Mouse (Mus musculus) liver, embryonic 12.5 days (tissue): Measurements from ENCODE around the gene Shisa6. TPM values are rescaled to one million over a fixed set of nuclear protein-coding genes. Genes with fewer than 3 reads are reported as not detected.

Source experiments
- ATAC-seq: fragments of 200-750 bp; cut with Nextera tagmentation; 2 replicates; pipeline ENCODE4 v1.8.0; 2017; ENCODE audit warnings: moderate number of reproducible peaks, mild to moderate bottlenecking, moderate library complexity
- H3K27ac ChIP-seq: fragments of 300-500 bp; sonication (generic); 2 replicates; pipeline ENCODE4 v1.5.1; 2016; ENCODE audit warnings: mild to moderate bottlenecking
- H3K27me3 ChIP-seq: fragments of 300-500 bp; sonication (generic); replicated peaks from 2 replicates; pipeline ENCODE4 v1.6.1; 2016; ENCODE audit warnings: mild to moderate bottlenecking, moderate library complexity
- H3K36me3 ChIP-seq: fragments of 300-500 bp; sonication (generic); 2 replicates; pipeline ENCODE4 v1.6.1; 2016; ENCODE audit warnings: mild to moderate bottlenecking, moderate library complexity
- H3K4me1 ChIP-seq: fragments of 300-500 bp; sonication (generic); 2 replicates; pipeline ENCODE4 v1.6.1; 2016
- H3K4me2 ChIP-seq: fragments of 300-500 bp; sonication (generic); 2 replicates; pipeline ENCODE4 v1.6.1; 2016; ENCODE audit warnings: mild to moderate bottlenecking, moderate library complexity
- H3K4me3 ChIP-seq: fragments of 300-500 bp; sonication (generic); 2 replicates; pipeline ENCODE4 v1.5.1; 2016; ENCODE audit warnings: mild to moderate bottlenecking, moderate library complexity
- H3K9ac ChIP-seq: fragments of 300-500 bp; sonication (generic); 2 replicates; pipeline ENCODE4 v1.6.1; 2016; ENCODE audit warnings: mild to moderate bottlenecking, moderate library complexity
- H3K9me3 ChIP-seq: fragments of 300-500 bp; sonication (generic); replicated peaks from 2 replicates; pipeline ENCODE4 v1.6.1; 2016; ENCODE audit warnings: mild to moderate bottlenecking, moderate library complexity
- WGBS: fragments of 180-500 bp; shearing (Covaris S2); methylation state at CpG from one replicate; pipeline ENCODE4 v1.1.7; 2016; ENCODE audit not compliant: insufficient replicate concordance; 5-methylcytosine and 5-hydroxymethylcytosine counted together
- polyA plus RNA-seq: library from polyadenylated mRNA; unstranded; fragments of >200 nt; fragmentation: Nextera tagmentation; extraction: Ambion mirVana; gene quantifications from 2 replicates; pipeline ENCODE4 v1.2.1, GENCODE M21; 2016

Gene Shisa6
- polyA plus RNA-seq, 1 experiment from 2014 or later, result 0.08 TPM

DNA sequence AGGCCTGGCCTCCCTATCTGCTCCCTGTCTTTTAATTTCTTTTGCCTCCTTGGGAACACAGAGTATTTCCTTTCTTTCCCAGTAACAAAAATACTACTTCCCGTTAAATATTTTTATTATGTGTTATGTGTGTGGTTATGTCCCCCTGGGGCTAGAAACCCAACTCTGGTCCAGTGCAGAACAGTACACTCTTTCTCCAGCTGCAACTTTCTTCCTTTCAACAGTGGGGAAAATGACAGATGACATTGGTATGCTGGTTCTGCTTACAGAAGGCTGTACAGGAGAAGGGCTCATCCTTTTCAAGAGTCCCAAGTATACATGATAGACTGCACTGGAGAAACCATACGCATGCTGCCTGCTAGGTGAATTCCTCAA lies 251.1 kb downstream of the Shisa6 start:
- no peaks in the 10 kb centered on the region for H3K9me3 ChIP-seq
- no peaks in the 10 kb centered on the region for H3K27me3 ChIP-seq
- no peak overlapping the region for H3K27ac ChIP-seq
- no peaks in the 10 kb centered on the region for H3K36me3 ChIP-seq
- no peak overlapping the region for H3K4me2 ChIP-seq
- no peak overlapping the region for H3K9ac ChIP-seq
- no peak overlapping the region for H3K4me3 ChIP-seq
- no peaks in the 10 kb centered on the region for H3K4me1 ChIP-seq
- no peak for ATAC-seq
- 65% methylated on average over 2 of the region's 2 CpGs for WGBS

- no peak for ATAC-seq
- Histone ChIP-seq H3K4me3 (no peak overlapping the region), H3K27ac (no peak overlapping the region), H3K9me3 (no peaks in the 10 kb centered on the region), H3K4me1 (no peaks in the 10 kb centered on the region), H3K9ac (no peak overlapping the region), H3K36me3 (no peaks in the 10 kb centered on the region), H3K27me3 (no peaks in the 10 kb centered on the region), H3K4me2 (no peak overlapping the region)
- WGBS, result 58% methylated on average over 8 of the region's 8 CpGs
These were observed 251.7 kb downstream of the Shisa6 start for GRCm38 (mm10) chr11:66273904-66274706.

- no peak for ATAC-seq
- Histone ChIP-seq H3K4me1 (no peaks in the 10 kb centered on the region), H3K27ac (no peak overlapping the region), H3K9ac (no peak overlapping the region), H3K27me3 (no peaks in the 10 kb centered on the region), H3K4me2 (no peak overlapping the region), H3K36me3 (no peaks in the 10 kb centered on the region), H3K4me3 (no peak overlapping the region), H3K9me3 (no peaks in the 10 kb centered on the region)
- 59% methylated on average over 3 of the region's 3 CpGs for WGBS
These were observed 258.7 kb downstream of the Shisa6 start for GRCm38 (mm10) chr11:66267029-66267428.

GRCm38 (mm10) chr11:66265336-66265990 lies 260.3 kb downstream of the Shisa6 start:
- Histone ChIP-seq H3K4me2 (no peak overlapping the region), H3K9me3 (no peaks in the 10 kb centered on the region), H3K36me3 (no peaks in the 10 kb centered on the region), H3K27ac (no peak overlapping the region), H3K4me1 (no peaks in the 10 kb centered on the region), H3K9ac (no peak overlapping the region), H3K4me3 (no peak overlapping the region), H3K27me3 (no peaks in the 10 kb centered on the region)
- WGBS, result 33% methylated on average over 1 of the region's 1 CpGs
- ATAC-seq, result no peak

DNA sequence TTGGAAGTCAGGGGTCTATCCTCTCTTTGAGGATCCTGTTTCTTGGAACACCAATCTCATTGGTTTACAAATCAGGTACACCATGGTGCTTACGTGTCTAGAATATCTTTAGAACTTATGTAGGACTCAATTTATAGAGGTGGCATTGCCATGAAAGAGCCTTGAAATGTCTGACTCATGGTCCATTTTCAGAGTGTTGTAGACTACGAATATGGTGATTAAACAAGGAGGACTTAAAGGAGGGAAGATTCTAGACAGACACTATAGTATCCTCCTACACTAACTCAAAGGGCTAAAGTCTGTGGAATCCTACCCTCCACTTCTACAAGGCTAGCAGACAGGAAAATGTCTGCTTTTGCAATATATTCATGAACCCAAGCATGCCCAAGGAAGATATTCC lies 265.6 kb downstream of the Shisa6 start:
- 53% methylated on average over 2 of the region's 2 CpGs for WGBS
- Histone ChIP-seq H3K27ac (no peak overlapping the region), H3K36me3 (no peaks in the 10 kb centered on the region), H3K4me2 (no peak overlapping the region), H3K27me3 (no peaks in the 10 kb centered on the region), H3K4me1 (no peaks in the 10 kb centered on the region), H3K9ac (no peak overlapping the region), H3K9me3 (no peaks in the 10 kb centered on the region; the same call in 1 of the 2 replicates), H3K4me3 (no peak overlapping the region)
- no peak for ATAC-seq

DNA sequence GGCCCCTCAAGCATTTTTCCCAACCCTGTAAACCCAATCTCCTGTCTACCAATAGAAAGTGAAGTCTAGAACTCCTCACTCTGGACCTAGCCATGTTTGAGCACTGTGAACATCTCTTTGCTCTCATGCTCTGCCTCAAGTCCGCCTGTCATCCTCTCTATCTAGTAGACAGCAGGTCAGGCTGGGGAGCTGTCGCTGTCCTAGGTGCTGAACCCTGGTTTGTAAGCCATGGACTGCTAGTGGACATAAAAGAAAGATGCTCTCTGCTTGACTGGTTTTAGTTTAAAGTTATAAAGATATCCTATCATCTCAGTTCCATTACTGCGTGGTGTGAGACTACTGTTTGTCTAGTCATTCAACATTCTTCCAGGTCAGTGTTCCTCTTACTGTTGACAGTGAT lies 266.9 kb downstream of the Shisa6 start:
- no peaks in the 10 kb centered on the region for H3K27me3 ChIP-seq
- H3K4me2 ChIP-seq, result no peak overlapping the region
- no peak overlapping the region for H3K9ac ChIP-seq
- H3K4me1 ChIP-seq, result no peaks in the 10 kb centered on the region
- H3K4me3 ChIP-seq, result no peak overlapping the region
- no peak for ATAC-seq
- H3K27ac ChIP-seq, result no peak overlapping the region
- no peaks in the 10 kb centered on the region for H3K36me3 ChIP-seq
- H3K9me3 ChIP-seq, result no peaks in the 10 kb centered on the region; the same call in 1 of the 2 replicates
- 13% methylated on average over 3 of the region's 3 CpGs for WGBS

GRCm38 (mm10) chr11:66247115-66247514 lies 278.6 kb downstream of the Shisa6 start:
- no peak for ATAC-seq
- no peak overlapping the region for H3K9ac ChIP-seq
- no peaks in the 10 kb centered on the region for H3K9me3 ChIP-seq
- 76% methylated on average over 5 of the region's 5 CpGs for WGBS
- no peak overlapping the region for H3K27ac ChIP-seq
- no peaks in the 10 kb centered on the region for H3K27me3 ChIP-seq
- no peaks in the 10 kb centered on the region for H3K4me1 ChIP-seq
- no peak overlapping the region for H3K4me3 ChIP-seq
- H3K4me2 ChIP-seq, result no peak overlapping the region
- H3K36me3 ChIP-seq, result no peaks in the 10 kb centered on the region

DNA sequence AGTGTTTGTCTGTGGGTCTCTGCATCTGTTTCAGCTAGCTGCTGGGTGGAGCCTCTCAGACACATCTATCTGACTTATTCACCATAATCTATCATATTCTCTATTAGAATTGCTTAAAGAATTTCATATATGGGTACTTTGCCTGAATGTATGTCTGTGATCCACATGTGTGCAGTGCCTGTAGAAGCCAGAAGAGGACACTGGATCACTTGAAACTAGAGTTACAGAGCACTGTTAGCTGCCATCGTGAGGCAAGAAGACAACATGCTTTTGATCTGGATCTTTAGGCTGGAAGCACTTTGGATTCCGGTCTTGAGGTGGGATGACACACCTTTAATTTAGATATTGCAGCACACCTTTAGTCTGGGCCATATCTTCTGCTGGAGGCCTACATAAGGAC lies 289.2 kb downstream of the Shisa6 start:
- Histone ChIP-seq H3K36me3 (no peaks in the 10 kb centered on the region), H3K27ac (no peak overlapping the region), H3K9me3 (no peaks in the 10 kb centered on the region), H3K27me3 (no peaks in the 10 kb centered on the region), H3K4me1 (no peaks in the 10 kb centered on the region), H3K4me3 (no peak overlapping the region), H3K9ac (no peak overlapping the region), H3K4me2 (no peak overlapping the region)
- 49% methylated on average over 2 of the region's 2 CpGs for WGBS
- ATAC-seq, result no peak

GRCm38 (mm10) chr11:66232891-66233290 lies 292.9 kb downstream of the Shisa6 start:
- 59% methylated on average over 1 of the region's 1 CpGs for WGBS
- Histone ChIP-seq H3K36me3 (no peaks in the 10 kb centered on the region), H3K27ac (no peak overlapping the region), H3K4me1 (no peaks in the 10 kb centered on the region), H3K9ac (no peak overlapping the region), H3K4me3 (no peak overlapping the region), H3K27me3 (no peaks in the 10 kb centered on the region), H3K4me2 (no peak overlapping the region), H3K9me3 (no peaks in the 10 kb centered on the region)
- ATAC-seq, result no peak

GRCm38 (mm10) chr11:66222133-66222532 lies 303.6 kb downstream of the Shisa6 start:
- no peak for ATAC-seq
- no peaks in the 10 kb centered on the region for H3K4me1 ChIP-seq
- WGBS, result 46% methylated on average over 1 of the region's 1 CpGs
- H3K4me3 ChIP-seq, result no peak overlapping the region
- H3K36me3 ChIP-seq, result no peaks in the 10 kb centered on the region
- no peak overlapping the region for H3K27ac ChIP-seq
- no peak overlapping the region for H3K9ac ChIP-seq
- no peak overlapping the region for H3K4me2 ChIP-seq
- no peaks in the 10 kb centered on the region for H3K27me3 ChIP-seq
- H3K9me3 ChIP-seq, result no peaks in the 10 kb centered on the region

DNA sequence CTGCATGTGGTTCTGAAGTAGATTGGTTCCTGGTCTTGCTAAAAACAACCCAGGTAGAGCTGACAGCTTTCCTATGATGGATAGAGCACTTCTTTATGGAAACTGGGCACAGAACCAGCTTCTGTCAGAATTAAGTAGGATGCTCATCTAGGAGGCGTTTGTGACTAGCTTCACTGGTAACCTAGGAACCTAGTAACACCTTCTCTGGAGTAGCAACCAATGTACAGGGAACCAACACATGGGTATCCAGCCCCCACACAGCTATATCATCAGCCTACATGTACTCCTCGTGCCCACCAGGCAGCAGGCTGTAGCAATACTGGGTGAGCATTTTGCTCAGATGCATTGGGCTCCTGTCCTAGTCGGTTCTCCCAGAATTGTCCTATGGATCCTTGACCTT lies 307.3 kb downstream of the Shisa6 start:
- H3K9ac ChIP-seq, result no peak overlapping the region
- H3K27ac ChIP-seq, result no peak overlapping the region
- H3K4me1 ChIP-seq, result no peaks in the 10 kb centered on the region
- no peaks in the 10 kb centered on the region for H3K27me3 ChIP-seq
- ATAC-seq, result no peak
- H3K4me3 ChIP-seq, result no peak overlapping the region
- WGBS, result 49% methylated on average over 3 of the region's 3 CpGs
- peaks cover 4% of the 10 kb centered on the region; the same call in 1 of the 2 replicates for H3K9me3 ChIP-seq
- H3K36me3 ChIP-seq, result no peaks in the 10 kb centered on the region
- H3K4me2 ChIP-seq, result no peak overlapping the region

- Histone ChIP-seq H3K9me3 (no peaks in the 10 kb centered on the region), H3K9ac (no peak overlapping the region), H3K4me1 (no peaks in the 10 kb centered on the region), H3K36me3 (no peaks in the 10 kb centered on the region), H3K4me2 (no peak overlapping the region), H3K27ac (no peak overlapping the region), H3K4me3 (no peak overlapping the region), H3K27me3 (no peaks in the 10 kb centered on the region)
- 60% methylated on average over 3 of the region's 3 CpGs for WGBS
- no peak for ATAC-seq
These were observed 337.0 kb downstream of the Shisa6 start for GRCm38 (mm10) chr11:66188627-66189287.
